Mouse (Mus musculus): ENCODE data around the gene Tmem8b. TPM values are rescaled to one million over a fixed set of nuclear protein-coding genes. Genes with fewer than 3 reads are reported as not detected.

Tmem8b gene
- polyA plus RNA-seq (2015; fragmentation: Nextera tagmentation; extraction: Ambion mirVana) = 16.3 and 17.1 TPM in 2 replicates

DNA sequence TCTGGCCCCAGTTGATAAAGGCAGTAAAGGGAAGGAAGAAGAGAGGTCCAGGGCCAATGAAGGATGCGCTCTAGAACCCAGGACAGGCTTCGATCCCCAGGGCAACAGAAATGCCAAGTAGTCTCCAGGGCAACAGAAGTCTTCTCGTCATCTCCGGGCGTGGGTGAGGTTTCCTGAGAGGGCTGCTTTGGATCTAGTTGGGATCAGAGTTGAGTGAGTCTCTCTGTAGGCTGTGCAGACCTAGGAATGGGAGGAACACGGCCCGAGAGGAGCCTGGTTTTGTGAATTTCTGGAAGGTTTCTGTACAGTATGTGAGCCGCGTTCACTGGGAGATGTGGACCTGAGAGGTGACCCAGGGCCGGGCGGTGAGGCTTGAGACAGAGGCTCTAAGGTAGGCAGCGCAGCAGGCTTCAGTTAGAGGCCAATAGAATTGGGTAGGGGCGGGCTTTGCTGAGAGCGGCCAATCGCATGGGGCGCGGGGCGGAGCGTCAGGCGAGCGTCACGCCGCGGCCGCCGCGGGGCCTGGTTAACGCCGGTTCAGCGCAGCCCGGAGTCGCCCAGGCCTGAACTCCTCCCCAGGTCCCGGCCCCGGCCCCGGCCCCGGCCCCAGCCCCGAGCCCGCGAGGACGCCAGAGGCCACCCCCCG lies at the start of gene Tmem8b, which contains the start of gene Fam221b:
Tmem8b (plus strand) TSS at position 190 of the 646 bp plus-strand sequence.
Fam221b (minus strand) TSS at position 364 of the 646 bp plus-strand sequence.
- Histone ChIP-seq H3K9ac (replicated peaks) (peak within 1 kb of the TSS; percentile 94), H3K36me3 (peaks cover 2% of the 10 kb centered on the region), H3K4me2 (replicated peaks) (peak within 1 kb of the TSS; percentile 93), H3K27me3 (peaks cover 28% of the 10 kb centered on the region), H3K4me3 (replicated peaks) (peak within 1 kb of the TSS; percentile 81), H3K27ac (peak within 1 kb of the TSS; percentile 76), H3K4me1 (replicated peaks) (peaks cover 42% of the 10 kb centered on the region), H3K9me3 (no peaks in the 10 kb centered on the region)
- WGBS = 1% methylated on average over 39 of the region's 41 CpGs
- peak; percentile 96 for ATAC-seq

DNA sequence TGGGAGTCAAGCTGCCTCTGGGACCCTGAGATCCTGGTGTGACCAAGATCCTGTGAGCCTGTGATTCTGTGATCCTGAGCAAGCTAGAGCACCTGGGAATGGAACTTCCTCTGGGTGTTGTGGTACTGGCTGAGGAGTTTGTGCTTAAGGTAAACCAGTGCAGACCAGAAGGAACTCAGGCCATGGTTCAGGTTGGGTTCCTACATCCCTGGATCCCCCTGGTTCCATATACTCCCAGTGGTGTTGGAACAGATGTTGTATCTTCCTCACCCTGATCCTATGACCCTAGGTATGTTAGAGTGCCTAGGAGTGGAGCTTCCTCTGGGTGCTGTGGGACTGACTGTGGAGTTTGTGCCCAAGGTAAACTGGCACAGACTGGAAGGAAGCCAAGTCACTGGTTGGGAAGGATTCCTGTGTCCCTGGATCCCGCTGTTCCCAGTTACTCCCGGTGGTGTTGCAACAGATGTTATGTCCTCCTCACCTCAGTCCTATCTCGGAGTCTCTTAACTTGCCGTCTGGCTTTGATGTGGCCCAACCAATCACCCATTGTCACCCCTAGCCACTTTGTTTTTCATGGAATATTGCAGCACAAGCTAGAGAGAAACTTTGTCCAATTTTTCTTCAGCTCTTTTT lies 48.5 kb upstream of the Tmem8b start:
- no peak overlapping the region for H3K4me2 ChIP-seq (replicated peaks)
- no peak overlapping the region for H3K9ac ChIP-seq (replicated peaks)
- no peaks in the 10 kb centered on the region for H3K36me3 ChIP-seq
- H3K27ac ChIP-seq = no peak overlapping the region
- no peaks in the 10 kb centered on the region for H3K4me1 ChIP-seq (replicated peaks)
- 0 out of 2 replicates have a peak, but pooled peaks cover 4% of the 10 kb centered on the region for H3K27me3 ChIP-seq
- WGBS = 94% methylated on average over 4 of the region's 4 CpGs
- no peak overlapping the region for H3K4me3 ChIP-seq (replicated peaks)
- H3K9me3 ChIP-seq = peaks cover 9% of the 10 kb centered on the region
- no peak for ATAC-seq

DNA sequence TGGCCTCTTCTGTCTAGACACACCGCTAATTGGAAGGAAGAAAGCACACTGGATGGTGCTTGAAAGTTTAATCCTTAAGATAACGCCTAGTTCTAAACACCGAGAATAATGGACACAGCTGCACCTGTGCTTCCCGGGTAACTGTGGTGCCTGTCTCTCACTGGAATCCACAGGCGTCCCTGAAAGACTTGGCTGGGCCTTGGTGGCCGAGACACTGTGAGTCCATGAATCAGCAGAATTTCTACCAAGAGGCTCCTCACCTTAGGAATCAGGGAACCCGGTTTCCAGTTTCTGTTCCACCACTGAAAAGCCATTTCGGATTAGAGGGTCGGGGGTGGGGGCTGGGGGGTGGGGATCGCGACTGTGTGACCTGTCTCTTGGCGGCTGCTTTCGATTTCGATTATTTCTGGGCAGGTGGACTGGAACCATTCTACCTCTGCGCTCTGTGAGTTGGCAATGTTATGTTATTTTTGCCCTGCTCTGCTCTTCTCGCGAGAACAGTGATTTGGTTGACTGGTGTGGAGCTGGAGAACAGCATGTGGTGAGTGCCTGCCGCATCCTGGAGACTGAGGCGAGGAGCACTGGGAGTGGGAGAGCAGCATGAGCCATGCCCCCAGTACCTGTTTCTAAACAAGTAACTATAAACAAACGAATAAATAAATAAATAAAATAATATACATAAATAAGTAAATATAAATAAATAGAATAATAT lies 39.5 kb upstream of the Tmem8b start:
- Histone ChIP-seq H3K27me3 (no peaks in the 10 kb centered on the region; the same call in 1 of the 2 replicates), H3K4me1 (replicated peaks) (peaks cover 38% of the 10 kb centered on the region), H3K4me3 (replicated peaks) (no peak overlapping the region), H3K36me3 (no peaks in the 10 kb centered on the region), H3K4me2 (replicated peaks) (0 out of 2 replicates have a peak overlapping the region, but pooled peaks have one; percentile 19), H3K9me3 (peaks cover 10% of the 10 kb centered on the region), H3K27ac (no peak overlapping the region), H3K9ac (replicated peaks) (no peak overlapping the region)
- 35% methylated on average over 20 of the region's 20 CpGs for WGBS
- peak; percentile 56; the same call in 1 of the 2 replicates for ATAC-seq

DNA sequence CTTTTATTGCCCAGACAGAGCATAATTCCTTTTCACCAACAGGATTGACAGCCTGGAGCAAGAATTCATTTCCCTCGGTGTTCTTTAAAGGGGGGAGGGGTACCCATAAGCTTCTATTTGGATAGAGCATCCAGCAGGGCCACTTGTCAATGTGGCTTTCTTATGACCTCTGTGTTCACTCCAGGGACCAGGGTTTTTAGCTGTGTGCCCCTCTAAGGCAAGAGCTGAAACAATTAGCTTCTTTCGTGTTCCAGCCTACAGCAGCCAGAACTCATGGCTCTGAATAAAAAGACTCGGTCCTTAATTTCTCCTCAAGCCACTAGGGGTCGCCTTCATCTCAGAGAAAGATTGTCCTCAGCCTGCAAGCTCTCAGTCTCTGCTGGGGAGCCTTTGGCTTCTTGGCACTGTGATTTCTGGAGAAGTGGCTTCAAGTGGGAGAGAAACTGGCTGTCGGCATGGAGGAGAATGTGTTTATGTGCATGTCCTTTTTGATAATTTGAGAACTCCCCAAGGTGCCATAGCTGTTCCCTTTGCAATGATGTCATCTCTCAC lies 38.7 kb upstream of the Tmem8b start:
- peak overlapping the region; percentile 85 for H3K27ac ChIP-seq
- no peaks in the 10 kb centered on the region; the same call in 1 of the 2 replicates for H3K27me3 ChIP-seq
- ATAC-seq = peak; percentile 66
- peaks cover 38% of the 10 kb centered on the region for H3K4me1 ChIP-seq (replicated peaks)
- 0 out of 2 replicates have a peak overlapping the region, but pooled peaks have one; percentile 23 for H3K9ac ChIP-seq (replicated peaks)
- H3K36me3 ChIP-seq = no peaks in the 10 kb centered on the region
- 0% methylated on average over 5 of the region's 5 CpGs for WGBS
- H3K4me3 ChIP-seq (replicated peaks) = no peak overlapping the region
- peak overlapping the region; percentile 90 for H3K4me2 ChIP-seq (replicated peaks)
- peaks cover 5% of the 10 kb centered on the region for H3K9me3 ChIP-seq

DNA sequence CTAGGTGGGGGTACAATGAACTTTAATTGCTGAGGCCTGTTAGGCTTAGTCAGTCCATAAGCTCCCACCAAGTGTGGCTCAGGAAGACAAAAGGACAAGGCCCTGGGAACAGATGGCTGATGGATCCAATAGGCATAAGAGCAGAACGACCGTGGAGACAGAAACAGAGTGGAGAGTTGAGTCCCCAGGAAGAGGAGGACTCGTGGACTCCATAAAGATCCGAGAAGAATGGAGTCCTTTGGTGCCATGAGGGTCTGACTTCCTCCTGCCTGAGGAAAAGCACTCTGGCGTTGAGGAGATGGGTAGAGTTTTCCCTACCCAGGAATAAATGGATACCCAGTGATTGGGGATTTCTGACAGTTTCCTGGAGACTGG lies 38.1 kb upstream of the Tmem8b start:
- no peaks in the 10 kb centered on the region for H3K9me3 ChIP-seq
- 14% methylated on average over 5 of the region's 5 CpGs for WGBS
- H3K4me2 ChIP-seq (replicated peaks) = peak overlapping the region; percentile 90
- peak; percentile 11; the same call in 1 of the 2 replicates for ATAC-seq
- no peaks in the 10 kb centered on the region; the same call in 1 of the 2 replicates for H3K27me3 ChIP-seq
- peaks cover 38% of the 10 kb centered on the region for H3K4me1 ChIP-seq (replicated peaks)
- H3K36me3 ChIP-seq = no peaks in the 10 kb centered on the region
- H3K9ac ChIP-seq (replicated peaks) = no peak overlapping the region; the same call in 1 of the 2 replicates
- peak overlapping the region; percentile 85 for H3K27ac ChIP-seq
- peak overlapping the region; percentile 63 for H3K4me3 ChIP-seq (replicated peaks)

DNA sequence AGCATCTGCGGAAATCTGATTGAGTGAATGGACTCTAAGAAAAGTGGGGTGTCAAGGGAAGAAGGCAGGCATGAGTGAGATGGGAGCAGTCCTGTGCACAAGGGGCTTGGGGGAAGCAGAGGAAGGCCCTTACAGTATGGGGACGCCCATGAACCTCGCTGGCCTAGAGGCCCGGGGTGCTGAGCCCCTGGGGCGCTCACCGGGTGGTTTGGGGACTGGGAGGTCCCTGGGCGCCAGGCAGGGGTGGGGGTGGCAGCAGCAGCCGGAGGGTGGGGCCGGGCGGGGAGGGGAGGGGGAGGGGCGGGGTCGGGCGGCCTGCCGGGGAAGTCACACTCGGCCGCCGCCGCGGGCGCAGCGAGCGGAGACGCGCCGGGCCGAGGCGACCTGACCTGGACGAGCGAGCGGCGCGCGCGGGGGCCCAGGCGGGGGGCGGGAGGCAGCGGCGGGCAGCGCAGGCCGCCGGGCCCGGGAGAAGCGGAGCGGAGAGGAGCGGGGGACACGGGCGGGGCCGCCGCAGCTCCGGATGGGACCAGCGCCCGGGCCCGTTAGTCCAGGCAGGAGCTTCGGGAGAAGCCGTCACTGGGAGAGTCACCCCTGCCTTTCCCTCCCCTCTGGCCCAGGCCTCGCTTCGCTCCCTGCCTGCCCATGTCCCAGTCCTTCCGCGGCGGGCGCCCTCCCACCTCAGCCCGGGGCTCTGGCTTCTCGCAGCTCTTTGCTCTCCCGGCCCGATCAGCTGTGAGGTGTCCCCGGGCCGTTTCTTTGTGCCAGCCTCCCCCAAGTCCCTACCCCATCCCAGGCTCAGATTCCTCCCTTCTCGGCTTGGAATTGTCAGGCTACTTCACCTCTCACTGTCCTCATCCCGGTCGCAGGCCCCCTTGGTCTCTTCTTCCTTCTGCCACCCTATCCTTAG lies 37.5 kb upstream of the Tmem8b start, which contains the start of gene Npr2:
Npr2 (plus strand) TSS at position 890 of the 910 bp plus-strand sequence.
- Histone ChIP-seq H3K4me2 (replicated peaks) (peak within 1 kb of the TSS; percentile 90), H3K36me3 (no peaks in the 10 kb centered on the region), H3K4me1 (replicated peaks) (peaks cover 38% of the 10 kb centered on the region), H3K27ac (peak within 1 kb of the TSS; percentile 85), H3K9ac (replicated peaks) (peak within 1 kb of the TSS; percentile 95), H3K9me3 (no peaks in the 10 kb centered on the region), H3K27me3 (no peaks in the 10 kb centered on the region; the same call in 1 of the 2 replicates), H3K4me3 (replicated peaks) (peak within 1 kb of the TSS; percentile 63)
- ATAC-seq = peak; percentile 75
- WGBS = under 1% methylated on average over 63 of the region's 70 CpGs

DNA sequence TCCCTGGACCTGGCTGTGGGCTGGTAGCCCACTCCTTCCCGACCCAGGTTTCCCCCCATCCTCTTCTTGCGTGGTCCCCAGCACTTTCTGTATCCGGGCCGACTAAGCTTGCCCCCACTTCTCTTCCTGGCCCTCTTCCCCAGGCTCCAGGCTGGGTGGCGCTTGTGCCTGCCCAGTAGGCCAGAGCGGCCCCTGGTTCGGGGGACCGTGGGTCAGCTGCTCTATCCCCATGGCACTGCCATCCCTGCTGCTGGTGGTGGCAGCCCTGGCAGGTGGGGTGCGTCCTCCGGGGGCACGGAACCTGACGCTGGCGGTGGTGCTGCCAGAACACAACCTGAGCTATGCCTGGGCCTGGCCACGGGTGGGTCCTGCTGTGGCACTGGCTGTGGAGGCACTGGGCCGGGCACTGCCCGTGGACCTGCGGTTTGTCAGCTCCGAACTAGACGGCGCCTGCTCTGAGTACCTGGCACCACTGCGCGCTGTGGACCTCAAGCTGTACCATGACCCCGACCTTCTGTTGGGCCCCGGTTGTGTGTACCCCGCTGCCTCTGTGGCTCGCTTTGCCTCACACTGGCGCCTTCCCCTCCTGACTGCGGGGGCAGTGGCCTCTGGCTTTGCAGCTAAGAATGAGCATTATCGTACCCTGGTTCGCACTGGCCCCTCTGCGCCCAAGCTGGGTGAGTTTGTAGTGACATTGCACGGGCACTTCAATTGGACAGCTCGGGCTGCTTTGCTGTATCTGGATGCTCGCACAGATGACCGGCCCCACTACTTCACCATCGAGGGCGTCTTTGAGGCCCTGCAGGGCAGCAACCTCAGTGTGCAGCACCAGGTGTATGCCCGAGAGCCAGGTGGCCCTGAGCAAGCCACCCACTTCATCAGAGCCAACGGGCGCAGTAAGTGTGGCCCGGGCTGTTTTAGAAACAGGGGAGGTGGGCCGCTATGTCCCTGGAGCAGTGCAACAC lies 36.5 kb upstream of the Tmem8b start:
- Histone ChIP-seq H3K4me1 (replicated peaks) (peaks cover 38% of the 10 kb centered on the region), H3K27me3 (no peaks in the 10 kb centered on the region; the same call in 1 of the 2 replicates), H3K4me3 (replicated peaks) (peak overlapping the region; percentile 63), H3K36me3 (no peaks in the 10 kb centered on the region), H3K9me3 (no peaks in the 10 kb centered on the region), H3K27ac (peak overlapping the region; percentile 85), H3K4me2 (replicated peaks) (peak overlapping the region; percentile 90), H3K9ac (replicated peaks) (peak overlapping the region; percentile 95)
- 42% methylated on average over 42 of the region's 42 CpGs for WGBS
- ATAC-seq = peak; percentile 28; the same call in 1 of the 2 replicates

DNA sequence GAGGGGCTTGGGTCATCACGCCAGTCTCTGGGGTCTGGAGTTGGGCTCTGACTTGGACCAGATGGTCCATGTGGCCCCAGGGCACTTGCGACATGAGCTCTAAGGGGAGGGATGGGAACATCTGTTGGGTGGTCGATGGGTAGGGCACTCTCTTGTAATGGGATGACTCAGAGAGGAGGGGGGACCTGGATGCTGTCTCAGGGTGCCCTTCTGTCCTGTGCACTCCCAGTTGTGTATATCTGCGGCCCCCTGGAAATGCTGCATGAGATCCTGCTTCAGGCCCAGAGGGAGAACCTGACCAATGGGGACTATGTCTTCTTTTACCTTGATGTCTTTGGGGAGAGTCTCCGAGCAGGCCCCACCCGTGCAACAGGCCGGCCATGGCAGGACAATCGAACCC lies 35.5 kb upstream of the Tmem8b start:
- no peak overlapping the region for H3K27ac ChIP-seq
- no peak overlapping the region for H3K9ac ChIP-seq (replicated peaks)
- H3K9me3 ChIP-seq = no peaks in the 10 kb centered on the region
- H3K4me3 ChIP-seq (replicated peaks) = 0 out of 2 replicates have a peak overlapping the region, but pooled peaks have one; percentile 63
- no peak for ATAC-seq
- WGBS = 76% methylated on average over 8 of the region's 8 CpGs
- H3K36me3 ChIP-seq = no peaks in the 10 kb centered on the region
- peaks cover 38% of the 10 kb centered on the region for H3K4me1 ChIP-seq (replicated peaks)
- H3K27me3 ChIP-seq = no peaks in the 10 kb centered on the region; the same call in 1 of the 2 replicates
- H3K4me2 ChIP-seq (replicated peaks) = peak overlapping the region; percentile 90

DNA sequence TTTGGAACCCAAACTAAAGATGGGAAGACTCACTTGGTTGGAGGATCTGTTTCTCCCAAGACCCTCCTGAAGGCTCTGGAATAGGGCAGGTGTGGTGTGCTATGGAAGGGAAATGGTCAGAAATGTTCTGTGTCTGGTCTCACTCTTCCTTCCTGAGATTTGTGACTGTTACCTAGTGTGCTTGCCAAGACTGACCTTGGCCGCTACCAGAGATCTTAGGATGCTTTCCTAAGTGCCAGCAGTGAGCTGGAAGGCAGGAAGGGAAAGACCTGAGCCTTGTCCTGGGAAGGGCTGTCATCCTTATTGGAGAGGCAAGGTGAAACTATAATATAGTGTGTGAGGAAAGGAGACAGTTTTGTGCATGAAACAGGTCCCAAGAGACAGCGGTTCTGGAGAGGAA lies 35.0 kb upstream of the Tmem8b start:
- Histone ChIP-seq H3K4me1 (replicated peaks) (peaks cover 38% of the 10 kb centered on the region), H3K27ac (no peak overlapping the region), H3K4me2 (replicated peaks) (peak overlapping the region; percentile 90), H3K9me3 (no peaks in the 10 kb centered on the region), H3K36me3 (no peaks in the 10 kb centered on the region), H3K27me3 (no peaks in the 10 kb centered on the region; the same call in 1 of the 2 replicates), H3K9ac (replicated peaks) (no peak overlapping the region), H3K4me3 (replicated peaks) (no peak overlapping the region)
- 97% methylated on average over 2 of the region's 2 CpGs for WGBS
- no peak for ATAC-seq

Data from midbrain, embryonic 13.5 days (tissue).